Mouse (Mus musculus) T-helper 2 cell (primary cell): ENCODE results near the gene Gm21969.

Experiments used
- in situ Hi-C: fragments of 300-600 bp; cut with MboI, MseI; formaldehyde crosslinking; loops from one replicate; pipeline ENCODE4 v1.15.1; 2025; ENCODE audit warnings: high pct_unique_total_duplicates

The Gm21969 gene

GRCm38 (mm10) chr4:139602357-139603244 is at the start of gene Gm21969:
TSS of gene Gm21969 (plus strand) at chr4:139603186.
- in situ Hi-C loops: no loop called here

- in situ Hi-C loops: no loop called here
These were observed 47.8 kb upstream of the Gm21969 start for GRCm38 (mm10) chr4:139555235-139555634.

- in situ Hi-C loops: no loop called here
These were observed 47.0 kb upstream of the Gm21969 start for GRCm38 (mm10) chr4:139555951-139556350.

- in situ Hi-C loops: no loop called here
These were observed 34.6 kb upstream of the Gm21969 start for GRCm38 (mm10) chr4:139568361-139568760.

GRCm38 (mm10) chr4:139570756-139571155 is 32.2 kb upstream of the Gm21969 start:
- in situ Hi-C loops: no loop called here

GRCm38 (mm10) chr4:139572928-139573512 is 30.0 kb upstream of the Gm21969 start:
- in situ Hi-C loops: no loop called here

GRCm38 (mm10) chr4:139574156-139574798 is 28.7 kb upstream of the Gm21969 start:
- in situ Hi-C loops: no loop called here

- in situ Hi-C loops: loop anchor here (5.0 kb wide), 1 partner anchor 37 kb away; no protein-coding TSS in a partner anchor
These were observed 27.9 kb upstream of the Gm21969 start for GRCm38 (mm10) chr4:139574799-139575672.

- in situ Hi-C loops: loop anchor here (5.0 kb wide), 1 partner anchor 37 kb away; no protein-coding TSS in a partner anchor
These were observed 27.3 kb upstream of the Gm21969 start for GRCm38 (mm10) chr4:139575673-139576003.

- in situ Hi-C loops: loop anchor here (5.0 kb wide), 1 partner anchor 36 kb away; no protein-coding TSS in a partner anchor
These were observed 26.6 kb upstream of the Gm21969 start for GRCm38 (mm10) chr4:139576251-139576880.

GRCm38 (mm10) chr4:139577006-139577405 is 26.0 kb upstream of the Gm21969 start:
- in situ Hi-C loops: loop anchor here (5.0 kb wide), 1 partner anchor 35 kb away; no protein-coding TSS in a partner anchor

- in situ Hi-C loops: loop anchor here (5.0 kb wide), 1 partner anchor 34 kb away; no protein-coding TSS in a partner anchor
These were observed 24.6 kb upstream of the Gm21969 start for GRCm38 (mm10) chr4:139578389-139578788.

GRCm38 (mm10) chr4:139579003-139579402 is 24.0 kb upstream of the Gm21969 start:
- in situ Hi-C loops: loop anchor here (5.0 kb wide), 1 partner anchor 33 kb away; no protein-coding TSS in a partner anchor

GRCm38 (mm10) chr4:139579466-139579865 is 23.5 kb upstream of the Gm21969 start:
- in situ Hi-C loops: loop anchor here (5.0 kb wide), 1 partner anchor 33 kb away; no protein-coding TSS in a partner anchor

- in situ Hi-C loops: no loop called here
These were observed 22.2 kb upstream of the Gm21969 start for GRCm38 (mm10) chr4:139580663-139581336.

- in situ Hi-C loops: no loop called here
These were observed 21.4 kb upstream of the Gm21969 start for GRCm38 (mm10) chr4:139581427-139582051.

GRCm38 (mm10) chr4:139582346-139582745 is 20.6 kb upstream of the Gm21969 start:
- in situ Hi-C loops: no loop called here

- in situ Hi-C loops: no loop called here
These were observed 20.1 kb upstream of the Gm21969 start for GRCm38 (mm10) chr4:139582903-139583302.

- in situ Hi-C loops: no loop called here
These were observed 19.2 kb upstream of the Gm21969 start for GRCm38 (mm10) chr4:139583629-139584245.
